Mouse (Mus musculus): ENCODE measurements around the gene Parm1. TPM values are rescaled to one million over a fixed set of nuclear protein-coding genes. Genes with fewer than 3 reads are reported as not detected.

Parm1 gene
- 15.2 and 15.3 TPM in 2 replicates for polyA plus RNA-seq (2015; fragmentation: Nextera tagmentation; extraction: Ambion mirVana)

DNA sequence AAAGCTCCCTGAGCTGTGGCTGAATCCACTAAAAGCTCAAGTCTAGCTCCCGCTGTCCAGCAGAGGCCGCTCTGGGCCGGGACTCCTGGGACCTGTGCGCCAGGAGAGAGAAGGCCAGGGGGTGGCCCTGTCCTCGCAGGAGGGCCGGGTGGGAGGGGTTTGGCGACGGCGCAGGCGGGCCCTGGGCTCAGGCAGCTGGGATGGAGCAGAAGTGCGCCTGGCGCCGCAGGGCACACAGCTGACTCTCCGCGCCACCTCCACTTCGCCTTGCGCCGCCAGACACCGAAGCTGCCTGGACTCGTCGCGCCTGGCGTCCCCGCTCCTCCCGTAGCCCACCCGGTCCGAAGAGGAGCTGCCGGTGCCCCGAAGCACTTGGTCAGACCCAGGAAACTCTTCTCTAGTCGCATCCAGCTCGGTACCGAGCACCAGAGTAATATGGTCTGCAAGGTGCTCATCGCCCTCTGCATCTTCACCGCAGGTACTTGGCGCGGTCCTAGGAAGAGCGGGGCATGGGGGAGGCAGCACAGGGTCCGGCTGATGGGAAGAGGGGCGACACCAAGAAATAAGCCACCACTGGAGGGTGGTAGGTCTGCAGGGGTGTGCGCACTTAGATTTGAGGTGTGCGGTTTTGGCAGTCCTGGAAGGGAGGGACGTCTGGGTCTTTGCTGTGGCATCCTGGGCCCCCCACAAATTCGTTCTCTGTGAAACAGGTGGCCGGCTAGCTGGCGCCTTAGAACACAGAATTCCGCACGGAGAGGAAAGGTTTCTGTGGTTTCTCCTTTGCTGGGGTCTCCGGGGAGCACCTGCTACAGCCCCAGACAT, at the start of gene Parm1:
TSS of gene Parm1 (plus strand) at position 136 of the 822 bp plus-strand sequence.

Other genes with a start within 250 kb of the Parm1 start
- gene Btc, start 114.6 kb upstream of the Parm1 start, polyA plus RNA-seq (2015; fragmentation: Nextera tagmentation; extraction: Ambion mirVana), result 0.41 and 2.4 TPM in 2 replicates

All from skeletal muscle tissue, postnatal 0 days (tissue).